Mouse (Mus musculus): ENCODE measurements around the gene D430041D05Rik.

Gene D430041D05Rik

DNA sequence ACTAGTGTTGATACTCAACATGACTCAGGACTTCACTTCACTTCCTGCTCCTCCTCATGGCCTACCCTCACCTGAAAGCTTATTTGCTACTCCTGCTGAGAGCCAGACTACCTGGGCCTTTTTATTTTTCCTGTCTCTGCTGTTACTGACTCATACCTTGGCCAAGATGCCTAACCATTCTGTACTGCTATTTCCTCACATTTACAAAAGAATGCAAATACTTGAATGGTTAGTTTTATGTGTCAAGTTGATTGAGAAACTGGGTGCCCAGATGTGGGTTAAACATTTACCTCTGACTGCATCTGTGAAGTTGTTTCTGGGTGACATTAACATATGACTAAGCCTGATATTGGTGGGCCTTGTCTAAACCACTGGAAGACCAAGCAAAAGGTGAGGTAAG, 56.7 kb downstream of the D430041D05Rik start:
- in situ Hi-C loops (cut with MseI, MboI) = no loop called here

DNA sequence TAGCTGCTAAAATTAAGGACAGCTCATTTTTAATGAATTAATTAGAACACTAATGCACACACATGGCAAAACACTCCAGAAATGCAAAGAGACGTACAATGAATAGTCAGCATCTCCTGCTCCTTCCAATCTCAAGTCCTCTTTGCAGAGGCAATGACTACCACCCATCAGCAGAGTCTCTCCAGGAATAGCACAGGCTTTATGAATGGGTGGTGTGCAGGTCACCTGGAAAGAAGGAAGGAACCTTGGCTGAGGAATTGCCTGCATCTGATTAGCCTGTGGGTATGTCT, 58.7 kb downstream of the D430041D05Rik start:
- in situ Hi-C loops (cut with MseI, MboI) = no loop called here

GRCm38 (mm10) chr2:104351415-104352203, 59.2 kb downstream of the D430041D05Rik start:
- in situ Hi-C loops (cut with MseI, MboI) = no loop called here

- in situ Hi-C loops (cut with MseI, MboI) = no loop called here
Observed at GRCm38 (mm10) chr2:104337619-104338018, 73.2 kb downstream of the D430041D05Rik start.

DNA sequence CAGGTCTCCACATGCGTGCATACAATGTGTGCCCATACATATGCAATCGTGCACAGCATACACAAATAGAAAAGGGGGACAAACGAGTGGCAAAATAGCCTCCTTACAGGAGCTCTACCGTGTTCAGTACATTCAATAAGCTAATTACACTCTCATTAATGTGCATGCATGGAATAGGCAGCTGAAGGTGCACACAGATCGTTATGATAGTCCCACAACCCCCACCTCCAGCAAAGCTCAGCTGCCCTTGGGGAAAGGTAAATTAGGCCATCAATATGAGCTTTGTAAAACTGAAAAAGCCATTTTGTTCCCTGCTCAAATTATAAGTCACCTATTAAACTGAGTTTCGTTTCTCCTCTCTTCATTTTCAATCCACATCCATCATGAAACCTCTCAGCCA, 75.0 kb downstream of the D430041D05Rik start:
- in situ Hi-C loops (cut with MseI, MboI) = no loop called here

DNA sequence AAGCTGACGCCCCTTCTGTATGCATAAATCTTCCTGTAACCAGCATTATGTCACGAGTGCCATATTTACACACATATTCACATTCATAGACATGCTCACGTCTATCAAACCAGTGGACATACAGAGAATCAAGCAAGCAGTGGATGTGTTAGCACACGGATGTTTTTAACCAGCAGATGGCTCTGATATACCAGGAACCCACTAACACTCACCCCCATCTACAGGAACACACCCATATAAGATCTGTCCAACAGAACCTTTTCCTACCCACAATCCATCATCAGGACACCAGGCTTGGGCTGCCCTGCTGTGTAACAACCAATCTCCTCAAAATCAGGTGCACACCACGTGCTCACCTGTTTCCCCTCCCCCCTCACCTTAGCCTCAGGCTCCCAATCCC, 76.9 kb downstream of the D430041D05Rik start:
- in situ Hi-C loops (cut with MseI, MboI) = no loop called here

- in situ Hi-C loops (cut with MseI, MboI) = no loop called here
Observed at GRCm38 (mm10) chr2:104332707-104333106, 78.1 kb downstream of the D430041D05Rik start.

- in situ Hi-C loops (cut with MseI, MboI) = no loop called here
Observed at GRCm38 (mm10) chr2:104331261-104331660, 79.6 kb downstream of the D430041D05Rik start.

- in situ Hi-C loops (cut with MseI, MboI) = no loop called here
Observed at GRCm38 (mm10) chr2:104327116-104327794, 83.6 kb downstream of the D430041D05Rik start.

- in situ Hi-C loops (cut with MseI, MboI) = no loop called here
Observed at GRCm38 (mm10) chr2:104323773-104324172, 87.0 kb downstream of the D430041D05Rik start.

GRCm38 (mm10) chr2:104323351-104323750, 87.5 kb downstream of the D430041D05Rik start:
- in situ Hi-C loops (cut with MseI, MboI) = no loop called here

- in situ Hi-C loops (cut with MseI, MboI) = no loop called here
Observed at GRCm38 (mm10) chr2:104320061-104320624, 90.7 kb downstream of the D430041D05Rik start.

DNA sequence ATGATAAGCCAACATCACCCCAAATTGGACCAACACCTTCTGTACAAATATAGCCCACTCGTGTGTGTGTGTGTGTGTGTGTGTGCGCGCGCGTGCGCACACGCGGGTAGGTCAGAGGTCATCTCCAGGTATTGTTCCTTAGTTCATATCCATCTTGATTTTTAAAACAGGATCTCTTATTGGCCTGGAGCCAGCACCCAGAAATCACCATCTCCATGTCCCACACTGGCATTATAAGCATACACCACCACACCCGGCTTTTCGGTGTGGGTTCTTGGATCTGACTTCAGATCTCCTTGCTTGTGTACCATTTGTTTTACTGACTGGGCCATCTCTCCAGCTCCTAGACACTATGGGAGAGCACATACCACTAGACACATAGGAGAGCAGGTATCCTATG, 91.4 kb downstream of the D430041D05Rik start:
- in situ Hi-C loops (cut with MseI, MboI) = no loop called here

DNA sequence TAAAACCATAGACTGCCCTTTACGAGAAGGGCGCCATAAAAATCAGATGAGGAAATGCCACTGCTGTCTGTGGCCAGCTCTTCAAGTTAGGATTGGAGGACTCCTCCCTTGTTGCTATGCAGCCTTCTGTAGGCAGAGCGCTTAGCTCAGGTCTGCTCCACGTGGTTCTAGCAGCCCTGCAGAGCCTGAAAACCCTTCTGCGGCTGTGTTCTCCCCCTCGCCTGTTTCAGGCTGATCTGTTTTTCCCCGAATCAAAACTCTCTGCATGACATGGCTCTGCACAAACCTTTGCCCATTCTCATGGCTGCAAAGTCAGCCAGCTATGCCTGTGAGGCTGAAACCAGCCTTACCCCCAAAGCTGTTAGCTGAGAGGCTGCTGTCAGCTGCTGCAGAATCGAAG, 91.9 kb downstream of the D430041D05Rik start:
- in situ Hi-C loops (cut with MseI, MboI) = no loop called here

- in situ Hi-C loops (cut with MseI, MboI) = no loop called here
Observed at GRCm38 (mm10) chr2:104318259-104318658, 92.6 kb downstream of the D430041D05Rik start.

- in situ Hi-C loops (cut with MseI, MboI) = no loop called here
Observed at GRCm38 (mm10) chr2:104317631-104318030, 93.2 kb downstream of the D430041D05Rik start.

DNA sequence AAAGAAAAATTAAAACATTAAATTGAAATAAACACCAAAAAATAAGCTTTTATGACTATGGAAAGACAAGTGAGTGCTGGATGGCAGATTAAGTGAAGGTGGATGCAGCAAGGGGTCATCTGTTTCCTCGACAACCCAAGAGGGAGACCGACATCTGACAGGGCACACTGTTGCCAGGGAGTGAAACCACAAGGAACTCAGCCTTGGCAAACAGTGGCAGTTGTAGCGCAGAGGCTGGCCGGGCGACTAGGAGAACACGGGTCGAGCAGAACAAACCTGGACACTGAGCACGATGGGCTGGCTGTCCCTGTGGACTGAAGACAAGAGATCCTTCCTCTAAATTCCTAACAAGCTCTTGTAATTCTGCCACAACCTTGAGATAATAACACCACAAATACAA, 94.3 kb downstream of the D430041D05Rik start:
- in situ Hi-C loops (cut with MseI, MboI) = no loop called here

DNA sequence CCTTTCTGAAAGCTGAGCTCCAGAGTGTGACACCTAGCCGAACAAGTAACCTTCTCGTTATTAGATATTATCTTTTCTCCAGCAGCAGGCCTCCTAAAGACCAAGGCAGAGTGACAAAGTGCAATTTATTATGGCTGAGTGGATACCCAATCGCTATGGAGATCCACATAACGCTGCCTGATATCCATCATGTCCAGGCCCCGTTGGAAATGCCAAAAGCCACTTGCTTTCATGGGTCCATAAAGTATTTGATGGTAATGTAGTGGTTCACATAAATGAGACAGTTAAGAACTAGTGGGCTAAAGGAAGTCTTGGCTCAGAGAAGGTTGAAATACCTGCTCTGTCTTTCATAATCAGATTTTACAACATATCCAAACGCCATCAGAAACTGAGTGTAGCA, 97.6 kb downstream of the D430041D05Rik start:
- in situ Hi-C loops (cut with MseI, MboI) = no loop called here

DNA sequence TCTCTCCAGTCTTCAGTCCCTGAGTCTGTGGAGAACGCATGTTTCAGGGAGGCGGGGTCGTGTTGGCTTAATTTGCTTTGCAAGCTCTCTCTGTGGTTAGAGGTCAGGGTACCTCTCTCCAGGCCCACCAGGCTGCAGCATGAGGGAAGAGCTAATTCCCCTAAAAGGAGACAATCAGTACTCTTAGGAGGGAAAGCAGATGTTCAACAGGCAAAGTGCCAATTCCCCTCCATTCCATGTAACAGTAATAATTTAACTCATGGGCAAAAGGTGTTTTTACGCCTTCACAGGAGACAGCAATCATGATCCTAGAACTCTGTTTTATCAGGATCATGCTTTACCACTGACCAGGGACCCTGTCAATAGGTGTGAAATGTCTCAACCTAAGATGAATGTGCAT, 103.7 kb downstream of the D430041D05Rik start:
- in situ Hi-C loops (cut with MseI, MboI) = no loop called here

GRCm38 (mm10) chr2:104305722-104306121, 105.1 kb downstream of the D430041D05Rik start:
- in situ Hi-C loops (cut with MseI, MboI) = no loop called here

- in situ Hi-C loops (cut with MseI, MboI) = no loop called here
Observed at GRCm38 (mm10) chr2:104299912-104300311, 110.9 kb downstream of the D430041D05Rik start.

DNA sequence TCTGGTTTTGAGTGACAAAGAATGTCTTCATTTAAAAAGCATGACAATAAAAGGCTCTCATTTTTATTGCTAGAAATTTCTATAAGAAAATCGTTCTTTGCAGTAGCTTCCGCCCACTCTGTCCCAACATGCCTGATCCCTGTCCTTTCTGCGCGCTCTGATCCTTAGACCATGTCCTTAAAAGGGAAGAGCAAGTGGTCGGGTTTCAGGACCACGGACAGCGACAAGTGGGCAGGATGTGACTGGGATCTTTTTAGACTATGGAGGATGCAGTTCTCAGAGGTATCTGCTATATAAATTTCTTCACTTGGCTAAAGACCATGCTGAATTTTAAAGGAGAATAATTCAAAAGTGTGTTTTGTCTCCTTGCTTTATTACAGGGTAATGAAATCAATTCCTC, 111.7 kb downstream of the D430041D05Rik start:
- in situ Hi-C loops (cut with MseI, MboI) = no loop called here

DNA sequence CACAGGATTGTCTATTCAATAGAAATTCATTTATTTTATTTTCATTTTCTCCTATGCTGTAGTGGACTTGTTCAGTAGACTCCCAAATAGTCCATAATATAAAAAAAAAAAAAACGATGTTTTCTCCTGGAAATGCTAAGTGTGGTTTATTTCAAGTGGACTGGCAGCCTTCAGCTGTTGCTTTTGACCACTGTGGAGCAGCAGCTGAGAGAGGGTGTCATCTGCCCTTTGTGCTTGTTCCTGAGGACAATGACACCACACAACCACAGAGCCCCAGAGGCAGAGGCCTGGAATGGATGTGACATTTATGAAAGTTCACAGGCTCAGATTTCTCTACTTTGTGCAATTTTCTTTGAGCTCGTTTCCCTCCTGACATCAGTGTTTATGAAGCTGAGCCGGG, 124.0 kb downstream of the D430041D05Rik start:
- in situ Hi-C loops (cut with MseI, MboI) = no loop called here
